In the genomic region with DNA sequence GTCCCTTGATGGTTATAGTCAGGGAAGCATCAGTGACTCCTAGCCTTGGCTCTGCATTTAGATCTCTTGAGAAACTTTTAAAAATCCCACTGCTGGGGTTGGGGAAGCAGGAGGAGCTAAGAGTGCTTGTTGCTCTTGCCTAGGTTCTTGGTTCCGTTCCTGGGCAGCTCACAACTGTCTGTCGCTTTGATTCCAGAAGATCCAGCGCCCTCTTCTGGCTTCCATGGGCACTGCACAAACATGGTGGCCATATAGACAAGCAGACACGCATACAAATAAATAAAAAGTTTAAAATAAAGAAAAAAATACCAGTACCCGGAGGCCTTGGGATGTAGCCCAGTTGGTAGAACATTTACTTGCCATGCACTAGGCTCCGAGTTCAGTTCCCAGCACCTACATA, we compare ENCODE assay signal across 21 mouse cellular contexts. TPM values are rescaled to one million over a fixed set of nuclear protein-coding genes. Genes with fewer than 3 reads are reported as not detected.
DNase-seq lines count a peak whose midpoint lies in the region; ATAC-seq and TF ChIP-seq lines count a peak whose summit lies in the region.
"Had no signal": no experiment of that assay in that cellular context is flagged by ENCODE, and none has a peak within 500 bp of the region (broad histone marks: within the 10 kb centered on the region; RNA-seq: fewer than 3 reads in every experiment).

No protein-coding gene starts in this region.

- H3K27ac ChIP-seq in heart, adult 2 months: no peak overlapping the region
- H3K27ac ChIP-seq in MEL (ENCODE audit: control insufficient read depth, low read depth, low read length): no peak overlapping the region
- H3K27ac ChIP-seq: heart, embryonic 10.5 days; limb, embryonic 15.5 days had no signal

- H3K4me1 ChIP-seq in heart, adult 2 months (ENCODE audit: control insufficient read depth, insufficient read depth, low read length): no peaks in the 10 kb centered on the region
- H3K4me1 ChIP-seq in lung, adult 2 months (ENCODE audit: control insufficient read depth, insufficient read depth, low read length): no peaks in the 10 kb centered on the region
- no peaks in the 10 kb centered on the region for H3K4me1 ChIP-seq in MEL (ENCODE audit: control insufficient read depth in 1 of 2, insufficient read depth in 2 of 2, low read length in 2 of 2)

- intact Hi-C loops in heart, adult 2 months (cut with DNase I): no loop called here
- intact Hi-C loops in left cerebral cortex, postnatal 10 days (cut with DNase I): no loop called here

- TF ChIP-seq RAD21 in MEL (IDR thresholded peaks at IDR 0.05; ENCODE audit: low read depth, low read length): peak; percentile 33

- TF ChIP-seq POLR2A in heart, adult 2 months (IDR thresholded peaks at IDR 0.05; ENCODE audit: insufficient read depth, low read depth, low read length): no peak
- TF ChIP-seq POLR2A in lung, adult 2 months (IDR thresholded peaks at IDR 0.05; ENCODE audit: borderline replicate concordance, extremely low read depth, low read depth, low read length): no peak
- no peak for TF ChIP-seq POLR2A in MEL (IDR thresholded peaks at IDR 0.05; ENCODE audit: control insufficient read depth in 1 of 2, insufficient read depth in 1 of 2, low read depth in 1 of 2, low read length in 2 of 2, poor library complexity in 1 of 2)

- DNase-seq in heart, adult 2 months: no peak
- DNase-seq in heart, adult 9 months (ENCODE audit: low spot score in 2 of 2): no peak
- DNase-seq in lung, adult 2 months: no peak
- no peak for DNase-seq in lung, postnatal 36 days
- peak; percentile 52 for DNase-seq in MEL (ENCODE audit: low read depth, low spot score)
- no peak for DNase-seq in left cerebral cortex, postnatal 10 days (ENCODE audit: extremely low spot score in 1 of 2, low spot score in 2 of 2)
- DNase-seq in right cerebral cortex, postnatal 25 days: no peak
- DNase-seq: adrenal gland, postnatal 36 days; cerebellum, postnatal 14 days; gastrocnemius, postnatal 10 days; kidney, postnatal 14 days; layer of hippocampus, adult 9-11 months; thymus, postnatal 14 days had no signal

- WGBS in heart, adult 2 months: 80% methylated on average over 6 of the region's 6 CpGs
- WGBS in lung, adult 2 months: 75% methylated on average over 6 of the region's 6 CpGs

- TF ChIP-seq EP300 in heart, adult 2 months (IDR thresholded peaks at IDR 0.05; ENCODE audit: insufficient read depth, low read depth, low read length): no peak
- no peak for TF ChIP-seq EP300 in MEL (IDR thresholded peaks at IDR 0.05; ENCODE audit: low read depth in 1 of 2, low read length in 2 of 2)

- H3K79me2 ChIP-seq in heart, adult 2 months (replicated peaks; ENCODE audit: control insufficient read depth, insufficient read depth, low read length): no peaks in the 10 kb centered on the region
- H3K79me2 ChIP-seq in MEL (ENCODE audit: control insufficient read depth, insufficient read depth, low read length, poor library complexity): no peaks in the 10 kb centered on the region

- no peaks in the 10 kb centered on the region for H3K27me3 ChIP-seq in heart, adult 2 months (ENCODE audit: control insufficient read depth, insufficient read depth, low read length)
- no peaks in the 10 kb centered on the region for H3K27me3 ChIP-seq in MEL (ENCODE audit: control insufficient read depth in 1 of 2, insufficient read depth in 2 of 2, low read length in 2 of 2)
- H3K27me3 ChIP-seq: limb, embryonic 15.5 days; neural tube, embryonic 12.5 days had no signal

- H3K9me3 ChIP-seq in MEL (replicated peaks; ENCODE audit: insufficient read depth, low read length): no peaks in the 10 kb centered on the region
- H3K9me3 ChIP-seq: heart, embryonic 10.5 days; limb, embryonic 15.5 days; neural tube, embryonic 12.5 days had no signal

- peak; percentile 16; the same call in 1 of the 2 replicates for TF ChIP-seq CTCF in heart, adult 2 months (IDR thresholded peaks at IDR 0.05)
- peak; percentile 31; the same call in 1 of the 2 replicates for TF ChIP-seq CTCF in lung, adult 2 months (IDR thresholded peaks at IDR 0.05; ENCODE audit: insufficient read depth, low read length)
- peak; percentile 46 to 59 (median 52) for TF ChIP-seq CTCF in MEL (IDR thresholded peaks at IDR 0.05 in 2 of 3, conservative IDR thresholded peaks at IDR 0.05 in 1 of 3; ENCODE audit: control insufficient read depth in 1 of 3, insufficient read depth in 1 of 3, low read depth in 2 of 3, low read length in 3 of 3, poor library complexity in 1 of 3, severe bottlenecking in 1 of 3)

- peak; percentile 46; the same call in 1 of the 2 replicates for ATAC-seq in megakaryocyte progenitor cell, adult 5-6 weeks (replicated peaks; ENCODE audit: poor library complexity)
- ATAC-seq: forebrain, embryonic 16.5 days; inflammation-experienced regulatory T-cells, adult 6 months; midbrain, embryonic 16.5 days had no signal

- H3K9ac ChIP-seq in heart, adult 2 months (ENCODE audit: low read depth, low read length): no peak overlapping the region
- no peak overlapping the region for H3K9ac ChIP-seq in MEL (ENCODE audit: control insufficient read depth, low read depth, low read length, poor library complexity, severe bottlenecking)
- H3K9ac ChIP-seq: limb, embryonic 15.5 days; neural tube, embryonic 12.5 days had no signal

- H3K4me3 ChIP-seq in heart, adult 2 months: no peak overlapping the region
- no peak overlapping the region for H3K4me3 ChIP-seq in lung, adult 2 months (replicated peaks; ENCODE audit: extremely low read depth, low read depth, low read length)
- no peak overlapping the region for H3K4me3 ChIP-seq in MEL (ENCODE audit: control insufficient read depth in 1 of 2, insufficient read depth in 1 of 2, low read depth in 2 of 2, low read length in 2 of 2)
- H3K4me3 ChIP-seq: heart, embryonic 10.5 days; limb, embryonic 15.5 days; neural tube, embryonic 12.5 days had no signal

- H3K36me3 ChIP-seq in heart, adult 2 months (ENCODE audit: control insufficient read depth, insufficient read depth, low read length): no peaks in the 10 kb centered on the region
- no peaks in the 10 kb centered on the region for H3K36me3 ChIP-seq in MEL (ENCODE audit: control insufficient read depth in 1 of 2, insufficient read depth in 2 of 2, low read length in 2 of 2)

TF ChIP-seq in MEL, 35 proteins besides CTCF, POLR2A, EP300 and RAD21:
- TF ChIP-seq ZC3H11A (IDR thresholded peaks at IDR 0.05; ENCODE audit: low read depth, low read length) (peak; percentile 30; the same call in 1 of the 2 replicates), SMC3 (IDR thresholded peaks at IDR 0.05; ENCODE audit: low read depth, low read length) (peak; percentile 29), POLR2AphosphoS2 (IDR thresholded peaks at IDR 0.05; ENCODE audit: low read length) (no peak)

RNA-seq across cellular contexts. Expression of gene Cilp, which starts 34.7 kb away (rescaled TPM):
- 1 to 10 TPM; 3.0 to 4.8 TPM for total RNA-seq in heart, adult 2 months (2021)
- polyA plus RNA-seq in heart, adult 2 months (2012; rRNA removed): 4.8 and 10.1 TPM in 2 replicates
- 1.2 and 6.1 TPM in 2 replicates for polyA plus RNA-seq in lung, adult 2 months (2012; rRNA removed)
- total RNA-seq in MEL (2012; rRNA removed): not detected in 2 replicates
- under 1 TPM in 1 of 2 experiments, not detected in 1; 0.01 TPM for polyA plus RNA-seq in MEL (2012; ENCODE audit: insufficient read depth in 1 of 2, insufficient read length in 2 of 2, low read depth in 1 of 2, low replicate concordance in 2 of 2, missing spikeins in 1 of 2)
- not detected in 2 replicates for total RNA-seq in megakaryocyte progenitor cell, adult 5-6 weeks (2015)
- not detected in 2 replicates for total RNA-seq in megakaryocyte progenitor cell, adult 5-6 weeks (2017)
- under 1 TPM; 0.08 to 0.09 TPM for total RNA-seq in left cerebral cortex, postnatal 10 days (2021)
- total RNA-seq: left cerebral cortex, postnatal 14 days had no signal
- polyA plus RNA-seq: heart, embryonic 10.5 days; inflammation-experienced regulatory T-cells, adult 6 months had no signal

RNA-seq across cellular contexts. Expression of gene Parp16, which starts 35.1 kb away (rescaled TPM):
- 1 to 10 TPM; 2.6 to 3.1 TPM for total RNA-seq in heart, adult 2 months (2021)
- polyA plus RNA-seq in heart, adult 2 months (2012; rRNA removed): 3.7 and 4.8 TPM in 2 replicates
- 8.4 and 9.3 TPM in 2 replicates for polyA plus RNA-seq in lung, adult 2 months (2012; rRNA removed)
- total RNA-seq in MEL (2012; rRNA removed): 1.3 and 1.4 TPM in 2 replicates
- polyA plus RNA-seq in MEL (2012; ENCODE audit: insufficient read depth in 1 of 2, insufficient read length in 2 of 2, low read depth in 1 of 2, low replicate concordance in 2 of 2, missing spikeins in 1 of 2): 1 to 10 TPM in 1 of 2 experiments, not detected in 1; 5.1 TPM
- total RNA-seq in megakaryocyte progenitor cell, adult 5-6 weeks (2015): 3.2 and 3.3 TPM in 2 replicates
- 2.8 and 3.1 TPM in 2 replicates for total RNA-seq in megakaryocyte progenitor cell, adult 5-6 weeks (2017)
- 1 to 10 TPM; 4.1 to 4.6 TPM for total RNA-seq in left cerebral cortex, postnatal 10 days (2021)
